Mouse (Mus musculus) midbrain, embryonic 12.5 days (tissue): Measurements from ENCODE around the gene Vmn1r188. TPM values are rescaled to one million over a fixed set of nuclear protein-coding genes. Genes with fewer than 3 reads are reported as not detected.
"Not testable (repeated sequence)": the region's sequence is repeated elsewhere in the genome, so short reads cannot be mapped to it uniquely, and the experiment has no call there.

Experiments used
- ATAC-seq: fragments of 200-750 bp; cut with Nextera tagmentation; 2 replicates; pipeline ENCODE4 v1.8.0; 2017; ENCODE audit warnings: low read depth, moderate TSS enrichment, moderate library complexity; ENCODE audit not compliant: low FRiP score
- H3K27ac ChIP-seq: fragments of 300-500 bp; sonication (generic); replicated peaks from 2 replicates; pipeline ENCODE4 v1.5.1; 2016; ENCODE audit warnings: mild to moderate bottlenecking
- H3K27me3 ChIP-seq: fragments of 300-500 bp; sonication (generic); 2 replicates; pipeline ENCODE4 v1.6.1; 2016; ENCODE audit warnings: mild to moderate bottlenecking
- H3K36me3 ChIP-seq: fragments of 300-500 bp; sonication (generic); 2 replicates; pipeline ENCODE4 v1.6.1; 2016
- H3K4me1 ChIP-seq: fragments of 300-500 bp; sonication (generic); 2 replicates; pipeline ENCODE4 v1.6.1; 2016
- H3K4me2 ChIP-seq: fragments of 300-500 bp; sonication (generic); replicated peaks from 2 replicates; pipeline ENCODE4 v1.6.1; 2016; ENCODE audit warnings: mild to moderate bottlenecking, moderate library complexity
- H3K4me3 ChIP-seq: fragments of 300-500 bp; sonication (generic); 2 replicates; pipeline ENCODE4 v1.5.1; 2016; ENCODE audit warnings: mild to moderate bottlenecking
- H3K9ac ChIP-seq: fragments of 300-500 bp; sonication (generic); replicated peaks from 2 replicates; pipeline ENCODE4 v1.6.1; 2016; ENCODE audit warnings: mild to moderate bottlenecking, moderate library complexity
- H3K9me3 ChIP-seq: fragments of 300-500 bp; sonication (generic); 2 replicates; pipeline ENCODE4 v1.6.1; 2016; ENCODE audit warnings: mild to moderate bottlenecking
- WGBS: fragments of 180-500 bp; shearing (Covaris S2); methylation state at CpG from one replicate; pipeline ENCODE4 v1.1.7; 2016; 5-methylcytosine and 5-hydroxymethylcytosine counted together
- microRNA-seq: library from miRNA; unstranded; fragments of <30 nt; microRNA quantifications from one replicate; pipeline ENCODE4, GENCODE M21; 2017
- polyA plus RNA-seq: library from polyadenylated mRNA; unstranded; fragments of >200 nt; fragmentation: Nextera tagmentation; extraction: Ambion mirVana; gene quantifications from 2 replicates; pipeline ENCODE4 v1.2.1, GENCODE M21; 2016

The Vmn1r188 gene
- polyA plus RNA-seq, 1 experiment from 2014 or later: not detected

- H3K9me3 ChIP-seq: no peaks in the 10 kb centered on the region
- H3K27ac ChIP-seq: no peak overlapping the region
- 94% methylated on average over 1 of the region's 1 CpGs for WGBS
- no peaks in the 10 kb centered on the region for H3K27me3 ChIP-seq
- H3K9ac ChIP-seq: no peak overlapping the region
- ATAC-seq: no peak
- H3K36me3 ChIP-seq: no peaks in the 10 kb centered on the region
- H3K4me3 ChIP-seq: no peak overlapping the region
- no peak overlapping the region for H3K4me2 ChIP-seq
- 0 out of 2 replicates have a peak, but pooled peaks cover 4% of the 10 kb centered on the region for H3K4me1 ChIP-seq
Measured at GRCm38 (mm10) chr13:22053754-22054153, 30.5 kb upstream of the Vmn1r188 start.

- H3K27me3 ChIP-seq: no peaks in the 10 kb centered on the region
- H3K9me3 ChIP-seq: no peaks in the 10 kb centered on the region
- H3K36me3 ChIP-seq: no peaks in the 10 kb centered on the region
- ATAC-seq: no peak
- no peak overlapping the region for H3K9ac ChIP-seq
- no peak overlapping the region for H3K27ac ChIP-seq
- H3K4me2 ChIP-seq: no peak overlapping the region
- no peak overlapping the region for H3K4me3 ChIP-seq
- 65% methylated on average over 1 of the region's 1 CpGs for WGBS
- H3K4me1 ChIP-seq: no peaks in the 10 kb centered on the region
Measured at GRCm38 (mm10) chr13:22061422-22061821, 22.8 kb upstream of the Vmn1r188 start.

- Histone ChIP-seq H3K4me1 (no peaks in the 10 kb centered on the region), H3K36me3 (no peaks in the 10 kb centered on the region), H3K9ac (no peak overlapping the region), H3K27ac (no peak overlapping the region), H3K9me3 (0 out of 2 replicates have a peak, but pooled peaks cover 2% of the 10 kb centered on the region), H3K4me2 (no peak overlapping the region), H3K4me3 (no peak overlapping the region), H3K27me3 (no peaks in the 10 kb centered on the region)
- WGBS: 69% methylated on average over 1 of the region's 1 CpGs
- ATAC-seq: no peak
Measured at GRCm38 (mm10) chr13:22063468-22063867, 20.8 kb upstream of the Vmn1r188 start.

- 94% methylated on average over 2 of the region's 2 CpGs for WGBS
- H3K9ac ChIP-seq: not testable (repeated sequence)
Measured at GRCm38 (mm10) chr13:22105724-22106123, 21.5 kb downstream of the Vmn1r188 start, which contains the start of gene Vmn1r189. Gene Vmn1r189, minus strand, starts transcription at chr13:22105824.

GRCm38 (mm10) chr13:22136495-22137293 is 52.5 kb downstream of the Vmn1r188 start:
- not testable (repeated sequence) for H3K36me3 ChIP-seq, ATAC-seq, H3K9ac ChIP-seq, H3K27ac ChIP-seq, H3K4me3 ChIP-seq, H3K4me1 ChIP-seq, H3K9me3 ChIP-seq, H3K4me2 ChIP-seq, H3K27me3 ChIP-seq
- 64% methylated on average over 5 of the region's 5 CpGs for WGBS

More at GRCm38 (mm10) chr13:22105724-22106123, 21.5 kb downstream of the Vmn1r188 start, which contains the start of gene Vmn1r189:
- ATAC-seq, H3K36me3 ChIP-seq, H3K27me3 ChIP-seq, H3K4me2 ChIP-seq, H3K4me1 ChIP-seq, H3K27ac ChIP-seq, H3K4me3 ChIP-seq, H3K9me3 ChIP-seq: not testable (repeated sequence)

Small RNA genes lying within 50 kb of the gene (microRNA-seq; reads per million reads assigned to microRNA genes)
- gene Gm26300 (not detected), gene Gm44390 (not detected), gene Gm44486 (not detected)

Other genes with a start within 250 kb of the Vmn1r188 start
- 22.3 and 24.2 TPM in 2 replicates for gene Zfp184, start 139.3 kb upstream of the Vmn1r188 start, polyA plus RNA-seq
- not detected in 2 replicates for gene Pom121l2, start 103.2 kb upstream of the Vmn1r188 start, polyA plus RNA-seq
- 0.30 TPM in 1 of 2 replicates, not detected in the other for gene Prss16, start 74.7 kb upstream of the Vmn1r188 start, polyA plus RNA-seq
- gene Hist1h2ah, start 48.9 kb upstream of the Vmn1r188 start, polyA plus RNA-seq: 10.1 and 11.3 TPM in 2 replicates
- gene Hist1h2bk, start 48.6 kb upstream of the Vmn1r188 start, polyA plus RNA-seq: 7.2 and 8.1 TPM in 2 replicates
- 34.4 and 38.6 TPM in 2 replicates for gene Hist1h4i, start 43.1 kb upstream of the Vmn1r188 start, polyA plus RNA-seq
- 62.2 and 69.7 TPM in 2 replicates for gene Hist1h2ag, start 41.5 kb upstream of the Vmn1r188 start, polyA plus RNA-seq
- gene Hist1h2bj, start 41.2 kb upstream of the Vmn1r188 start, polyA plus RNA-seq: 13.1 and 15.4 TPM in 2 replicates
- not detected in 2 replicates for gene Vmn1r189, start 21.4 kb downstream of the Vmn1r188 start, polyA plus RNA-seq
- not detected in 2 replicates for gene Vmn1r191, start 99.5 kb downstream of the Vmn1r188 start, polyA plus RNA-seq
- not detected in 2 replicates for gene Vmn1r192, start 106.7 kb downstream of the Vmn1r188 start, polyA plus RNA-seq
- not detected in 2 replicates for gene Vmn1r193, start 138.7 kb downstream of the Vmn1r188 start, polyA plus RNA-seq
- not detected in 2 replicates for gene Vmn1r194, start 159.8 kb downstream of the Vmn1r188 start, polyA plus RNA-seq
- gene Vmn1r195, start 186.1 kb downstream of the Vmn1r188 start, polyA plus RNA-seq: not detected in 2 replicates
- not detected in 2 replicates for gene Vmn1r196, start 205.5 kb downstream of the Vmn1r188 start, polyA plus RNA-seq
- not detected in 2 replicates for gene Vmn1r197, start 240.1 kb downstream of the Vmn1r188 start, polyA plus RNA-seq